Mouse (Mus musculus) T-helper 2 cell (primary cell): ENCODE measurements around the gene Spata21.

ENCODE experiments used
- in situ Hi-C: fragments of 300-600 bp; cut with MboI, MseI; formaldehyde crosslinking; loops from one replicate; pipeline ENCODE4 v1.15.1; 2025; ENCODE audit warnings: high pct_unique_total_duplicates

Gene Spata21

DNA sequence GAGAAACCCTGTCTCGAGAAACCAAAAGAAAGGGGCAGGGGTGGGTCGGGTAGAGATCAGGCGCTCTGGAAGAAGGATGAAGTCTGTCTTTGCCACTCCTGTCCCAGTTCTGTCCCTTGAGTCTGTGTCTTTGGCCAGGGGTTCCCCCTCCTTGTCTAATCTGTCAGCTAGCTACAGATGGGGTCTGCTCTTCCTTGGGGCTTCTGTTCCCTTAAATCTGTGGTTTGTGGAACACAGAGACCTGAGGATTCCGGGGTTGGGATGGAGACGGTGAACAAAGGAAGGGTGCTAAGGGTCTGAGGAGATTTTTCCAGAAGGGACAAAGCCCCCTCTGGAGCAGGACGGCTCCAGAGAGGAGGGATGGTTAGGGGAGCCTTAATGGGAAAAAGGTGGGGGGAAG lies at the start of gene Spata21:
Spata21 (plus strand) TSS at position 301 of the 400 bp plus-strand sequence.
- in situ Hi-C loops = no loop called here

DNA sequence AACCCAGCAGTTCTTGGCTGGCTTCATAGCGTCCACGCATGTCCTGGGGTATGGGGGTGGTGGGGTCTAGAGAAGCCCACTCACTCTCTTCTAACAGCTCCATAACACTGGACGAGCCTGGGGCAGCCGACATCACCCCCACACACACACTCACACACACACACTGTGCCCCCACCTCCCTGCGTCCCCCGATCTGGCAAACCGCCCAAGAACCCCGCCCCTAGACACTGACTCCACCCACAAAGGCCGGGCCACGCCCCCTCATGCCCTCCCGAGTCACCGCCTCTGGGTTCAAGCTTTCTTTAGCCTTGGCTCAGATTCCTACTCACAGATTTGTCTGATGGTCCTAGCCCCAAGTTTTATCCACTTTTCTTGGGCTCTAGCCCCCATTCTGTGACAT lies 47.0 kb upstream of the Spata21 start:
- in situ Hi-C loops = no loop called here

DNA sequence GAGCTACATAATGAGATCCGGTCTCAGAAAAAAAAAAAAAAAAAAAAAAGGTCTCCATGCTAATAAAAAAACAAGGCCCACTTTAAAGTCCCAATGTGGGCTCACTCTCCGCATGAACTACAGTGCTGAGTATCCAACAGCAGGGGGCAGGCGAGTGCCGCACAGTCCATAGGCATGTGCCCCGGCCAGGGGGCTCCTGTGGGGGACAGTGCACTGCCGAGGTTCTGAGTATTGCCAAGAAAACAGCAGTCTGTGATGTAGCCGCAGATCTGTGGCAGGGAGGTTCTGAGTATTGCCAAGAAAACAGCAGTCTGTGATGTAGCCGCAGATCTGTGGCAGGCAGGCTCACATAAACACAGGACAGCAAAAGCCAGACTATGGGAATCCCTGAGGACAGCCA lies 43.3 kb upstream of the Spata21 start:
- in situ Hi-C loops = no loop called here

DNA sequence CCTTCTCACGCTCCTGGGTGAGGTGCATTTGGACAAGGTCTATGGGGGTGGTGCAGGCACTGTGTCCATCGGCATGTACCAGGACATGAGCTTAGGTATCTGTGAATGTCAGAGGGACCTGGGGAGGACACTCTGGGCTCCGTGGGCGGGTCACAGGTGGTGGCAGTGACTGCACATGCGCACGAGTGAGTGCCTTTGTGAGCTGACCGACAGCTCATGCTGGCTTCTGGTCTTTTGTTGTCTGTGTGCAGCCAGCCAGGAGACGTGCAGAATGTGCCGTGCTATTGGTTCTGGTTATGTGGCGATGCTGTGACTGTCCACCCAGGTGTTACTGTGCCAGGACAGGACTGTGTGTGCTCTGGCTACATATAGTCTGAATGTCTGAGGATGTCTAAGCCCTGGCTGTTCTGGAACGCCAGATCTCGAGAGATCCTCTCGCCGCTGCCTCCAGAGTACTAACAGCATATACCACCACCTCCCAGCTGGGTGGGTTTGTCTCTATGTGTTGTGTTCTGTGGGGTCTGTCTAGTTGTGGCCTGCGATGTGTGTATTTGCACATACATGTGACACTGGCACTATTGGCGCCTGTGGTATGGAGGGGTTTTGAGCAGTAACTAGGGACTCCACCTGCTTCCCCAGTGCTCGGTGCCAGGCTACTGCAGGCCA lies 39.2 kb upstream of the Spata21 start:
- in situ Hi-C loops = no loop called here

DNA sequence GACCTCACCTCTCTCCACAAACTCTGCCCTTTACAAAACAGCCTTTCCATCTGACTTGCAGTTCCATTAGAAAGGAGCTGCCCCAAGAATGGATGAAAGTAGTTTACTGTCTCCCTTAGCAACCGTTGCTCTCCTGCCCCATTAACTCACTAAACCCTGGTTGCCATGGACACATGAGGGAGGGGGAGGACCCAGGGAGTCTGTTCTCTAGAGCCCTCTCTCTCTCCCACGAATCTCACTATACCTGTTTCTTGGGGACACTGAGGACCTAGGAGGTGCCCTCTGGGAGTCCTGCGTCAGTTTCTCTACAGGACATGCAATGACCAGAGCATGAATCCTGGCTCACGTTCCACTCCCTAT lies 38.7 kb upstream of the Spata21 start:
- in situ Hi-C loops = no loop called here

DNA sequence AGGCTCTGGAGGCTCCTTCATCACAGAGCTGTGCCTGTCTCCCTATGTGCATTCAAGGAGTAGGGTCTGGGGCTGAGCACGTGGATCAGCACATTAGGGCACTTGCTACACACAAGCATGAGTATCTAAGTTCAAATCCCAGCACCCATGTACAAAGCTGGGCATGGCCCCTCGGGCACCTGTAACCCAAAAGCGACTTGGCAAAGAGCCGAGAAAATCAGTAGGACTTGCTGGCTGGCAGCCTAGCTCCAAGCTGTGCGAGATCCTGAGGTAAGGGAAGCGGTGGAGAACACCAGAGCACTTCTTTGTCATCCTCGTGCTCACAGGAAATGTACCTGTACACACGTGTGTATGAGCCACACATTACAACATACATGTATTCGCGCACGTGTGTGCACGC lies 35.7 kb upstream of the Spata21 start:
- in situ Hi-C loops = loop anchor here (10.0 kb wide), 1 partner anchor 1658 kb away; no protein-coding TSS in a partner anchor

DNA sequence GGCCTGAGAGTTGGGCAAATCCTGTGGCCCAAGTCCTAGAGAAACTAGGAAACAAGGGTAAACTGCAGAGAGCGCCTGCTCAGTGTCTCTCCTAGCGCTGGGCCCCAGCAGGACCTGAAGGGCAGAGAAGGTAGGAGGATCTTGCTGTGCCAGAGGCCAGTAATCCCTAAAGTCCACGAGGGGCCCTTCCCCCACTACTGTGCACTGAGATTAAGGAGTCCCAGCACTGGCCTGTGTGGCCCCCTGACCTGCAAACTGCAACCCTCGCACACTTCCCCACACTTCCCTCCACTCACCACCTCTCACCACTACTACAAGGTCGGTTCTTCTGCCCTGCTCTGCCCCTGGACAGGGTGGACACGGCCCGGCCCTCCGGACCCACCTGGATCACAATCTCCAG lies 35.0 kb upstream of the Spata21 start:
- in situ Hi-C loops = loop anchor here (10.0 kb wide), 1 partner anchor 1658 kb away; no protein-coding TSS in a partner anchor

DNA sequence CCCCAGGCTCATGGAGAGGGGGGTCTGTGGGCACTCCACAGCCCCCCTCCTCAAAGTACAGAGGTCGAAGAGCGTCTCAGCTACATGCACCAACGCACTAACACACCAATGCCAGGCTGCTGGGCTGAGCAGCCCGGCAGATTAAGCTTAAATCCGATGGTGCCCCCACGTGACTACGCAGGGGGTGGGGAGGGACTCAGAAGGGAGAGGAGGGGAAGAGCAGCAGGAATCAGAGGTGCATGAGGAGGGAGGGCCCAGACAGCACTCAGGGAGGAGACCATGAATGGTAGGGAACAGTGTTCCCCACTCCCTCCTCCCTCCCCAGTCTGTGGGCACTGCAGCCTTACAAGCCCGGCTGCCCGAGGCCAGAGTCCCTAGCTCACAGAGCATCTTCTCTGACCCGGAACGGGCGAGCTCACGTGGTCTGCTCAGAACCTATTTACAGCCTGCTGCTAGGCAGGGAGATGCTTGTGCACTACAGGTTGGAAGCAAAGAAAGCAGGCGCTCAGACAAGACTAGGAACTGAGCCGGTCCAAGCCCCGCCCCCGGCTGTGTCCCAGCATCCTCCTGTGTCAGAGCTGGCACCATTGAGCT lies 34.5 kb upstream of the Spata21 start:
- in situ Hi-C loops = loop anchor here (10.0 kb wide), 1 partner anchor 1659 kb away; no protein-coding TSS in a partner anchor

DNA sequence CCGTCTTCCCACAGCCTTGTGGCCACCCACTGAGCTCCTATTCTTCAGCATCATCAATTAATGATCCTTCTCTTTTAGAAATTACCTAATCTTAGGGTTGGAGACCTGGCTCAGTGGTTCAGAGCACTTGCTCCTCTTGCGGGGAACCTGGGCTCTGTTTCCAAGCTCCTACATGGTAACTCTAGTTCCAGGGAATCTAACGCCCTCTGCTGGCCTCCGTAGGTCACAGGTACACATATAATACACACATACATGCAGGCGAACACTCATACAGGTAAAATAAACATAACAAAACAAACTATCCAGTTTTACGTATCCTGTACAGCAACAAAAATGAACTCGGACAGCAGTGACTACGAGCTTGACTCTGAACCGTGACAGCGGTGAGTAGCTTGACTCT lies 31.2 kb upstream of the Spata21 start:
- in situ Hi-C loops = loop anchor here (10.0 kb wide), 1 partner anchor 1662 kb away; no protein-coding TSS in a partner anchor

DNA sequence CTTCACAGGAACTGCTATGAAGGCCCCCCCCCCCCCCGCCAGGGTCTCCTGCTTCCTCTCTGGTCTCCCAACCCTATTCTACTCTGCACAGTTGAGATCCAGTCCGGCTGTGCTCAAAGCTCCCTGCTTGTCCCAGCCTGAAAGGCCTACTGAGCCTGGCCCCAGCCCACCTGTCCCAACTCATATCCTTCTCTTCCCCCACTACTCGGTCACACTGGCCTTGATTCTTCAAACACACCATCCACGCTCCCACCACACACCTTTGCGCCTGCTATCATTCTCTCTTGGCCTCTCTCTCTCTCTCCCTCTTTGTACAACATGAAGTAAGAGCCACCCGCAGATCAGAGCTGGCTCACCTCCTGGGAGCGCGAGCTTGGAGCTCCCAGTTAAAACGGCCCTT lies 29.3 kb upstream of the Spata21 start:
- in situ Hi-C loops = loop anchor here (10.0 kb wide), 1 partner anchor 1664 kb away; no protein-coding TSS in a partner anchor

DNA sequence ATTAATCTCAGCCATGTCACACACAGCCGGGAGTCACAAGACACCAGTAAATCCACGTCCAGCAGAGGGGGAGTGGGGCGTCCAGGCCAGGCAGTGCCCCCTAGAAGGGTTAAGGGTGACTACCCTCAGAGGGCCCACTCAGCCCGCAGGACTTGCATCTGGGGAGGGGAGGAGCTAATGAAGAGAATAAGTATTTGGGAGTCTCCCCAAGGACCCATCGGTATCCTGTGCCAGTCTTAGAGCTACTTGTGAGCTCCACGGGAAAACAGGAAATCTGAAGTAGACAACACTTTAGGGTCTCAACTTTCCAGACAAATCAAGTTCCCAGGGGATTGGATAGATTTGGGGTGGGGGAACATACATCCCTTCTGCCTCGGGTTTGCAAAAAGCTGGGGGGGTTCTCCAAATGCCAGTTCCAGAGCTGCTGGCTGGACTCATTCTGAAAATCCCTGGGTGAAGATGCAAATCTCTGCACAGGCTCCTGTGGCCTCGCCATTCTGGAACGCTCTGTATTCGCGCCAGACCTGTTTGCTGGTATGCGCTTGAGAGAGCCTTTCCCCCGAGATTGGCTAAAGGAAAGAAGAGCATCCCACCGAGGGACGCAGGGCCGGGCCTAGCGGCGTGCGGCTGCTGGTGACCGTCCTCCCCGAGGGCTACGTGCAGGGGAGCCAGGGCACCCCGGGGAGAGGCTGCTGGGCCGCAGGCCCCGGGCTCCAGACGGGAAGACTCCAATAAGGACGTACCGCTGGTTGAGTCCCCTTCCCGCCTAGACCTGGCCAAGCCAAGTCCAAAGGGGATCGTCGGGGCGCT lies 28.3 kb upstream of the Spata21 start:
- in situ Hi-C loops = loop anchor here (5.0 to 10.0 kb wide), 2 partner anchors 98 to 1665 kb away; partner anchors contain the start of gene Sdhb

DNA sequence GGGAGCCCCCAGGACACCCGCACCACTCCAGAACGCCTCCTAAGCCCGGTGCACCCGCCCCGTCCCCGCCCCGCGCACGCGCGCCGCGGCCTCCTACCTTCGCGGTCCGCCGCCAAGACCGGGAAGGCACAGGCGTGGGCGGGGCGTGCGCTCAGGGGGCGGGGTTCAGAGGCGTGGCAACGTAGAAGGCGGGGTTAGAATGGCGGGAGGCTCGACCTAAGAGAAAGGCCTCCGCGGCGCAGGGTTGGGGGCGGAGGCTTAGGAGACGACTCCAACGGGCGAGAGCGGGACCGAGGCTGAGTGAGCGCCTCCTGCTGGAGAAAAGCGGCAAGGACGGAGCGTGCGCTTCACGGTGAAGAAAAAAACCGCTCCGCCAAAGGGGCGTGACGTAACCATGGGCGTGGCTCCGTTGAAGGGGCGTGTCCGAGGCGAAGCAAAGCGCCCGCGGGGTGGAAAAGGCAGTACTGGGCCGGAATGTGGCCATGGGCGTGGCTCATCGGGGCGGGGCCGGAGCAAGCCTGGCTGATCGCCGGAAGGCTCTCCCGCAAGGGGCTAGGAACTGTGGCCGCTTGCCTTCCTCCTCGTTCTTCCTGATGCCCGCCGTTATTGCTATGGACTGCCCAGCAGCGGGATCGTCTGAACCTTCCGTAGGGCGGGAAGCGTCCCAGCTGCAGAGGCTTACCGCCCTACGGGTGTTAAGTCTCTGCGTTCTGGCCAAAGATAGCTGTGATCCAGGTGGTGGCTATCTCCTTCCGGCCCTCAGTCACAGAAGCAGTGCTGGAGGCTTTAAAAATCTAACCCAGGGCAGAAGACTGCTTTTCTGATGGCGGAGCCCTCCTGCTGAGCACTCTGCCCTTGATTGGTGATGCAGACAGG lies 27.5 kb upstream of the Spata21 start, which contains the start of gene Crocc:
Crocc (minus strand) TSS at position 125 of the 876 bp plus-strand sequence.
- in situ Hi-C loops = loop anchor here (5.0 kb wide), 1 partner anchor 98 kb away; the partner anchor contains the start of gene Sdhb

DNA sequence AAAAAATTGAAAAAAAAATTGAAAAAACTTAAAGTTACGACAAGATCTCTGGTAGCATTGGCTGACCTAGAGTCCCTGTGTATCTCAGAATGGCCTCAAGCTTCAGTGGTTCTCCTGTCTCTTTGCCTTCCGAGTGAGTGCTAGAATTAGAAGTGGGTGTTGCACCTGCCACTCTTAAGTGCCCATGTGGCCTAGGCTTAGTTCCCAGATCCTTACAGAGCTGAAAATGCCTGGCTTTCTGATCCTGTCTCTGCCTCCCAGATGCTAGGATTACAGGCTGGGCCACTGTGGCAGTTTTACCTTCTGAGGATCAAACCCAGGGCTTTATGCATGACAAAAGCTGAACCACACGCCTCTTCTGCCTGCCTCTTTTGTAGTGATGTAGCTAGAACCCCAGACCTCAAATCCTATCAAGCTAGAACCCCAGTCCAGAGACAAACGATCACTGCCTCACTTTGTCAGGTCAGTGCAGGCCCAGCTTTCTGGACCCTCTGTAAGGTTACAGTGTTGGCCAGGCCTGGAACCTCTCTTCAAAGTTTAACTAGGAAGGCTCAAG lies 24.0 kb upstream of the Spata21 start:
- in situ Hi-C loops = loop anchor here (5.0 kb wide), 1 partner anchor 102 kb away; the partner anchor contains the start of gene Sdhb

DNA sequence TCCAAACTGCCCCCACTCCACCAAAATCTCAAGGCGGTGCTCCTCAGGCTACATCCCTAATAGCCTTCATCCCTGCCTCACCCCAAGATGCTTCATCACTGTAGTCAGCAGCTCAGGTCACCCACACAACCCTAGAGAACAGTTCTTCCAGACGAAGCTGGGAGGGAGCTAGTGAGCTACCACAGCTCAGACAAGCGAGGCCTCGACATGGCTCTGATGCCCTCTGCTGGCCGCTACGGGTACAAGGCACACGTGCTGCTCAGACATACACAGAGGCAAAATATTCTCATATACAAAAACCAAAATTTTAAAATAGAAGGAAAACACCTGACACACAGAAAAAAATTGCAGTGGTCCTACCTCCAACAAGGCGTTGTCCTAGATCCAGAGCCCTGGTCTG lies 23.0 kb upstream of the Spata21 start:
- in situ Hi-C loops = no loop called here

DNA sequence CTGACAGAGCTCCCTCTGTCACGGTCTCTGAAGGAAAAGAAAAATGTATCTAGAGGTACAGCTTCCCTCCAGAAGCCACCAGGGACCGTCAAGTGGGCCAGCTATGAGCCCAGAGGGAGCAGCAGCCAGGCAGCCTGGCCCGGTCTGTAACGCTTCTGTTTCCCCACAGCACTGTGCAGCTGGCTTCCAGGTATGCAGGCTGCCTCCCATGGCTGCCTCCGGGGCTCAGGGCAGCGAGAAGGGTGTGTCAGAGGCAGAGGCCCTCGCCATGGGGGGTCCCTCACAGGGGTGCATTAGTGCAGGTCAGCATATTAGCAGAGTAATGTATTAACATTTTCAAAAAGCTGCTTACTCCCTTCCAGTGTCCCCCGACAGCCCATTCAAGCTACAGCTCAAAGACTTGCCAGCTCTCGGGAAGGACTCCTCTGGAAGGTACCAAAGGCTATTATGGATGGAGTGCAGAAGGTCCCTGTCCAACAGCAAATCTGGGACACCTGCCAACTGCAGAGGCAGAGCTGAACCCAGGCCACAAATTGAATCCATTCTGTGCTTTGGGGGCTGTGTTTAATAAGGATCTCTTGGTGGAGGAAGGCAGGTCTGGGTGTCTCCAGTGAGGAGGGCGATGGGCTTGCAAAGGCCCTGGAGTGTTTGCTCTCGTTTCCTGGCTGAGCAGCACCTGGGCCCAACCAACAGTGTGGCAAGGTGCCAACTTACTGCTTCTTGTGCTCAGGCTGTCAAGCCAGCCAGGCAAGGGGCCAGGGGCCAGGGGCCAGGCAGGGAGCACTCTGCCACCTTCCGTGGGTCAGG lies 21.2 kb upstream of the Spata21 start:
- in situ Hi-C loops = no loop called here

DNA sequence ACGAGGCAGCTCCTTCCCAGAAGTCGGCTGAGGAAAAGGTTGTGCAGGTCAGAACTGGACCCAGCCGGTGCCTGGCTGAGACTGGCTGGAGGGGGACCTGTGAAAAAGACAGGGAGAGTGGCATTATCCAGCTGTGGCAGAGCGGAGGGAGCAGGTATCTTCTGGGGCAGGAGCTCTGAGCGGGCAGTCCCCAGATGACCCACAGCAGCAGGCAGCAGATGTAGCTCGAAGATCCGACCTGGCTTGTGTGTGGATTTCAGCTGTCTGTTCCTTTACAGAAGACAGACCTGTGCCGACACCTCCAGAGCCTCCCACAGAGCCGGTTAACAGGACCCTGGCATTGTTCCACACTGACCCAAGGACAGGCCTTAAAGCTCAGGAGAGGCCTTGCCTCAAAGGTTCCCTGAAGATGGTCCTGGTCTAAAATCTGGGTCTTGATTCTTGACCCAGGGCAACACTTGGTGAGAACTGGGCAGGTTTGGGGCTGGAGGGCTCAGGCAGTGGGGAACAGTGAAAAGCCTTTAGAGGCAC lies 20.6 kb upstream of the Spata21 start:
- in situ Hi-C loops = no loop called here

DNA sequence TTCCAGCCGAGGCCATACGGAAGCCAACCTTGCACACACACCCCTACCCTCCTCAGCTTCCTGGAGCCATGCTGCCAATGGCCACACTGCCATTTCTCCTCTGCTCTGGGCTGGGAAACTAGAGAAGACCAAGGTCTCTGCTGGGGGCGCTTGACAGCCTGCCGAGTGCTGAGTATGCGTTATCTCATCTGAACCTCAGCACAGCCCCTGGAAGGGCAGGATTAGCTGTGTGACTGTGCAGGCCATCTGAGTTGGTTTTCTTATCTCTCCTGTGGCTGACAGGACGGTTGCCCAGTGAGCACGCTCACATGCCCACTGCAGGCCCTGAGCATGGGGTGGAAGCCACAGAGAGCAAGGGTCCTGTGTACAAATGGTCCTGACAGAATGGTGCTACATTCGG lies 19.5 kb upstream of the Spata21 start:
- in situ Hi-C loops = no loop called here

DNA sequence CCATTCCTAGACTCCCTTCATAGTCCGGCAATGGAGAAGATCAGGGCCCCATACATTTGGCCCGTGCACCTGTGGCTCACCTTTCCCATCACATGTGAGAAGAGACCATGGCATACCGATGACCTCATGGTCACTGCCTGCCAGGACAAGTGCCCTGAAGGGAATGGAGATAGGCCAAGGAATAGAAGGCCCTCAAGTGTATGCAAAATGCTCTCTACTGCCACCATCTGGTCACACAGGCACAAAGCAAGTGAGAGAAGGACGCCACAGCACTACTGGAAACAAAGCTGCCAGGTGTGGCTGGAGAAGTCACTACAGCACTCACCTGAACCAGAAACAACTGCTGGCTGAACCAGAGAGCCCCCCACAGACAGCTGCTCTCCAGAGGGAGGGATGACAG lies 18.4 kb upstream of the Spata21 start:
- in situ Hi-C loops = no loop called here

DNA sequence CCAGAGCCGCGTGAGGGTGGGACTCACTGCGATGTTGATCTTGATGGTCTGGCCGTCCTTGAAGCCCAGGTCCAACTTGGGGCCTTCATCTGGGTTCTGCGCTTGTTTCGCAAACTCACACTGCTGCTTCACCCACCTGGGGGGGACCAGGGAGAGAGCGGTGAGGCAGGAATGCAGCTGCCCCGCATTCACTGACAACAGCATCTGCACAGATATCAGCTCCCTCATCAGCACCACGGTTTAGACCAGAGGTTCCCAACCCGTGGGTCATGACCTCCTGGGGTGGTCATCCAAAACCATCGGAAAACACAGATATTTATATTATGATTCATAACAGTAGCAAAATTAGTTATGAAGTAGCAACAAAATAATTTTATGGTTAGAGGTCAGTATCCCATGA lies 15.6 kb upstream of the Spata21 start:
- in situ Hi-C loops = no loop called here

DNA sequence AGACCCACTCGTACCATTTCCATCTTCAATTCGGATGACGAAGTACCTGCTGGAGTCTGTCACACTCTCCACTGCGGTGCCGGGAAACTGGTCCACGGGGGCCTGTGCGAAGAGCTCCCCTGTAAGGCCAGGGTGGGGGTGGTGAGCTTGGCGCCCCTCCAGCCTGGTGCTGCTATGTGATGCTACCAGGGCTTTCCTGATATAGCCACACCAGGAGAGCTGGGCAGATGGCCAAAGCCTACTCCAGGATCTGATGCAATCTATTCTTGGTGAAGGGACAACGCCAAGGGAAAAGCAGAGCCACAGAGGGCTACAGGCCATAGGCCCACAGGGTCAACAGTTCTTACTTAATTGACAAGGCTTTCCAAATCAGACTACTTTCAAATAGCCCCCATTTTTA lies 14.5 kb upstream of the Spata21 start:
- in situ Hi-C loops = no loop called here
